Mouse (Mus musculus) heart, embryonic 11.5 days (tissue): ENCODE results near the gene Timm50. TPM values are rescaled to one million over a fixed set of nuclear protein-coding genes. Genes with fewer than 3 reads are reported as not detected.

Experiments used
- ATAC-seq: fragments of 200-750 bp; cut with Nextera tagmentation; replicated peaks from 2 replicates; pipeline ENCODE4 v1.8.0; 2017; ENCODE audit warnings: moderate library complexity; ENCODE audit not compliant: insufficient number of reproducible peaks, low FRiP score, low TSS enrichment
- H3K27ac ChIP-seq: fragments of 300-500 bp; sonication (generic); 2 replicates; pipeline ENCODE4 v1.5.1; 2014; ENCODE audit warnings: mild to moderate bottlenecking, low read depth, low read length
- H3K27me3 ChIP-seq: fragments of 300-500 bp; sonication (generic); 2 replicates; pipeline ENCODE4 v1.6.1; 2014; ENCODE audit warnings: mild to moderate bottlenecking, low read length, mixed read lengths; ENCODE audit not compliant: control insufficient read depth, insufficient read depth
- H3K36me3 ChIP-seq: fragments of 300-500 bp; sonication (generic); 2 replicates; pipeline ENCODE4 v1.6.1; 2014; ENCODE audit warnings: mild to moderate bottlenecking, low read length, moderate library complexity, mixed read lengths; ENCODE audit not compliant: control insufficient read depth, insufficient read depth
- H3K4me1 ChIP-seq: fragments of 300-500 bp; sonication (generic); 2 replicates; pipeline ENCODE4 v1.6.1; 2014; ENCODE audit warnings: low read length; ENCODE audit not compliant: control insufficient read depth, insufficient read depth
- H3K4me2 ChIP-seq: fragments of 300-500 bp; sonication (generic); 2 replicates; pipeline ENCODE4 v1.6.1; 2014; ENCODE audit warnings: mild to moderate bottlenecking, moderate library complexity
- H3K4me3 ChIP-seq: fragments of 300-500 bp; sonication (generic); 2 replicates; pipeline ENCODE4 v1.5.1; 2014; ENCODE audit warnings: low read depth, low read length
- H3K9ac ChIP-seq: fragments of 300-500 bp; sonication (generic); 2 replicates; pipeline ENCODE4 v1.6.1; 2014; ENCODE audit warnings: mild to moderate bottlenecking, low read depth, low read length, moderate library complexity
- H3K9me3 ChIP-seq: fragments of 300-500 bp; sonication (generic); replicated peaks from 2 replicates; pipeline ENCODE4 v1.6.1; 2016; ENCODE audit warnings: low read length; ENCODE audit not compliant: control insufficient read depth
- WGBS: fragments of 180-500 bp; shearing (Covaris S2); extraction: QIAGEN DNeasy Blood & Tissue Kit; methylation state at CpG from one replicate; pipeline ENCODE4 v1.1.7; 2014; ENCODE audit not compliant: insufficient replicate concordance; 5-methylcytosine and 5-hydroxymethylcytosine counted together
- polyA plus RNA-seq: library from polyadenylated mRNA; unstranded; fragments of >200 nt; fragmentation: Nextera tagmentation; extraction: Ambion mirVana; gene quantifications from 2 replicates; pipeline ENCODE4 v1.2.1, GENCODE M21; 2014

Gene Timm50
- polyA plus RNA-seq, 1 experiment from 2014 or later = 141 TPM

DNA sequence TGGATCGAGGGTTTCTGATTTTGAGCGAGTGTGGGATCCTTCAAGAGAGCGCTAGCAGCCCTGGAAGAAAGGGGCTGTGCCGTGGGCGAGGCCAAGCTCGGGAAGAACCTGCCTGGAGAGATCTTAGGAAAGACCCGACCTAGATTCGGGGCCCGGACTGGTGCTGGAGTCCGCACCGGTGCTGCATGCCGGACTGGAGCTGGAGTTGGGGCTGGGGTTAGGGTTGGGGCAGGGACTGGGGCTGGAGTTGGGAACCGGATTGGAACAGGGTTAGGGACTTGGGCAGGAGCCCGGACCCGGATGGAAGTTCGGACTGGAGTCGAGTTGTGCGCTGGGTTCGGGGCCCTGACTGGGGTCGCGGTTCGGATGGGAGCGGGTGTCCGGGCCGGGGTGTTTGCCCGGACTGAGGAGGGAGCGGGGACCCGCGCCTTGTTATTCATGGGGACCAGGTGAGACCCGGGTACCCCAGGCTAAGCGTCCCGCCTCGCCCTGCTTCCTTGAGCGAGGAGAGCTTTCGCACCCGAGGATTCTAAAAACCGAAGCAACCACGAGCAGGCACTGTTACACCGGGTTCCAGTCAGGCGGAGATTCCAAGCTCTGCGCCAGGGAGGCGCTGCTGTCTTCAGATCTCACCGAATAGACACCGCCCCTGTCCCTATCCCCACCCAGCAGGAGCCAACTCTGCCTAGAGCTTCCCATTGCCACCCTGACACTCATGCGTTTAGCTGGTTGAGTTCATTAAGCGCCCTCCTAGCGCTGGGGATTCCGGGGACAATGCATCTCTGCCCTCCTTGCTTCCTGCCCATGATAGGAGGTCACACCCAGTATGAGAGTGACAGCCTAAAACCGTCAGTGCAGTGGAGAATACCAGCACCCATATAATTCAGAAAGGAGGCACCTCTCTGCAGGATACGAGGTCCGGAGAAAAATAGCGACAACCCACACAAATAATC is 21.0 kb downstream of the Timm50 start, which contains the start of gene Selenov:
Selenov (minus strand) TSS at position 549 of the 953 bp plus-strand sequence.
- Histone ChIP-seq H3K4me1 (peaks cover 7% of the 10 kb centered on the region), H3K9me3 (no peaks in the 10 kb centered on the region), H3K9ac (peak within 1 kb of the TSS; percentile 39; the same call in 1 of the 2 replicates), H3K27me3 (peaks cover 67% of the 10 kb centered on the region), H3K4me3 (peak within 1 kb of the TSS; percentile 39), H3K27ac (no peak within 1 kb of the TSS), H3K36me3 (no peaks in the 10 kb centered on the region), H3K4me2 (peak within 1 kb of the TSS; percentile 66)
- 0 out of 2 replicates have a peak, but pooled peaks have one; percentile 41 for ATAC-seq
- under 1% methylated on average over 51 of the region's 52 CpGs for WGBS

DNA sequence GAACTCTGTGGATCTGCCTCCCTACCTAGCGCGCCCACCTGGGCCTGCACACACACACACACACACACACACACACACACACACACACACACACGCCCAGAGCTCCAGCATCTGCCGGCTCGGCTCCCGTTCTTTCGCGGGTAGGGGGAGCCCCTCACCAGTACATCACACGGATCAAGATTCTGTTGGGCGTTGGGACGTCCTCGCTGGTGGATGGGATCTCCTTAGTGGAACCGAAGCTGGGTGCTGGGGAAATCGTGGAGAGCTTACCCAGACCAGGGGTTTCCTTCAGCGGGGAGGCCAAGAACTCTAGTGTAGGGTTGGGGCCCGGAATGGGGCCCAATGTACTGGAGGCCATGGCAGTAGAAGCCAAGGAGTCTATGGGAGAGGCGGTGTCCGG is 21.7 kb downstream of the Timm50 start:
- Histone ChIP-seq H3K27ac (no peak overlapping the region), H3K36me3 (no peaks in the 10 kb centered on the region), H3K9ac (0 out of 2 replicates have a peak overlapping the region, but pooled peaks have one; percentile 39), H3K9me3 (no peaks in the 10 kb centered on the region), H3K4me3 (peak overlapping the region; percentile 39), H3K4me1 (peaks cover 7% of the 10 kb centered on the region), H3K4me2 (peak overlapping the region; percentile 66), H3K27me3 (peaks cover 63% of the 10 kb centered on the region)
- 2% methylated on average over 18 of the region's 18 CpGs for WGBS
- ATAC-seq = no peak

GRCm38 (mm10) chr7:28280630-28281029 is 31.2 kb downstream of the Timm50 start:
- no peak overlapping the region for H3K4me3 ChIP-seq
- 71% methylated on average over 7 of the region's 7 CpGs for WGBS
- H3K4me1 ChIP-seq = no peaks in the 10 kb centered on the region
- H3K27ac ChIP-seq = no peak overlapping the region
- H3K9ac ChIP-seq = no peak overlapping the region
- no peak for ATAC-seq
- H3K27me3 ChIP-seq = no peaks in the 10 kb centered on the region
- no peak overlapping the region for H3K4me2 ChIP-seq
- no peaks in the 10 kb centered on the region for H3K36me3 ChIP-seq
- H3K9me3 ChIP-seq = no peaks in the 10 kb centered on the region

DNA sequence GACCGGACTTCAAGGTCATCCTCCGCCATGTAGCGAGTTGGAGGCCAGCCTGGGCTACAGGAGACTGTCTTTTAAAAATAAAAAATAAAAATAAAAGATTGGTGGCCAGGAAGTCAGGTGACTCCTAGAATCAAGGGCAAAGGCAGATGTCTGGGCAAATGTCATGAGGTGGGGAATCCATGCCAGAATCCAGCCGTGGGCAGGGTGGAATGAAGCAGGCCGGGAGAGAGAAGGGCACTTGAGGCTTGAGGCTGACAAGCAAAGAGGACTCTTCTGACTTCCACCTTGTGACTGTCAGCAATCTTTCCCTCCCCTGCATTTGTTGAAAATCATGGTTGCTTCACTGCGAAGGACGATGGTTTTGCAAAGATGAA is 33.6 kb downstream of the Timm50 start:
- Histone ChIP-seq H3K4me1 (no peaks in the 10 kb centered on the region), H3K9me3 (no peaks in the 10 kb centered on the region), H3K27ac (no peak overlapping the region), H3K4me2 (peak overlapping the region; percentile 93), H3K9ac (peak overlapping the region; percentile 90), H3K4me3 (peak overlapping the region; percentile 69), H3K27me3 (no peaks in the 10 kb centered on the region), H3K36me3 (no peaks in the 10 kb centered on the region)
- 85% methylated on average over 7 of the region's 7 CpGs for WGBS
- no peak for ATAC-seq

DNA sequence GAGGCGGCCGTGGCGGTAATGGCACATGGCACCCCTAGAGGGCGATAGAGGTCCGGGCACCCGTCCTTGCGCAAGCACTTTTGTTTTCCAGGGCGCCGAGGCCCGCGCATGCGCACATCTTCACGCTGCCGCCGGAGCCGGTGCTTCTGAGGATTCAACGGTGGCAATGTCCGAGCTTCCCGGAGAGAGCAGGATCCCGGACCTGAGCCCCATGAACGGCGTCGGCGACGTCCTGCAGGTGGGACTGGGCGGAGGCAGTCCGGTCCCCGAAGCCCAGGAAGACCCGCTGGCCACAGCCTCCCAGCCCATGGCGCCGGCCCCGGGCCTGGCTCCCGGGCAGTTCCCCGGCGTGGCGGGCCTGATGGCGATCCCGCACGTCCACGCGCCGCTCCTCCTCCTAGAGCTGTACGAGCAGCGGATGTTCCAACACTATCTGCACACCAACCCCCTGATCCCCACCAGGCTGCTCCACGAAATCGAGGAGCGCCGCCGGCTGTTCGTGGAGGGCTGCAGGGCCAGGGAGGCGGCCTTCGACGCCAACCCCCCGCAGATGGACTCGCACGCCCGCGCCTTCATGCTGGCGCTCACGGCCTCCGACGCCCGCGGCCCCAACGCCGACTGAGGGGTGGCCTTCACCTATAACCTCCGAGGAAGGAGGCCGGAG is 34.1 kb downstream of the Timm50 start, which contains the start of gene Eid2b:
Eid2b (plus strand) TSS at position 125 of the 664 bp plus-strand sequence.
- peak within 1 kb of the TSS; percentile 90 for H3K9ac ChIP-seq
- H3K4me2 ChIP-seq = peak within 1 kb of the TSS; percentile 93
- peak within 1 kb of the TSS; percentile 47; the same call in 1 of the 2 replicates for H3K27ac ChIP-seq
- no peaks in the 10 kb centered on the region for H3K27me3 ChIP-seq
- peak within 1 kb of the TSS; percentile 69 for H3K4me3 ChIP-seq
- 4% methylated on average over 68 of the region's 68 CpGs for WGBS
- no peaks in the 10 kb centered on the region for H3K9me3 ChIP-seq
- H3K36me3 ChIP-seq = no peaks in the 10 kb centered on the region
- ATAC-seq = peak; percentile 56
- H3K4me1 ChIP-seq = no peaks in the 10 kb centered on the region

DNA sequence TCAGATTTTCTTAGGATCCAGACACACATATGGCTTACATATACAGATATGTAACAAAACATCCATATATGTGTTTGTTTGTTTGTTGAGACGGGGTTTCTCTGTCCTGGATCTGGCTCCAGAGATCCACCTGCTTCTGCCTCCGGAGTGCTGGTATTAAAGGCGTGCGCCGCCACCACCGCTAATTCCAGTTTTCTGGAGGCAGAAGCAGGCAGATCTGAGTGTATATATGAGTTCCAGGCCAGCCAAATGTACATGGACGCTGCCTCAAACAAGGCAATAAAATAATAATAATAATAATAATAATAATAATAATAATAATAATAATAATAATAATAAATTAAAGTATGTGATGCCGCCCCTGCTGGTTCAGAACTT is 34.6 kb downstream of the Timm50 start:
- no peaks in the 10 kb centered on the region for H3K9me3 ChIP-seq
- H3K36me3 ChIP-seq = no peaks in the 10 kb centered on the region
- no peaks in the 10 kb centered on the region for H3K27me3 ChIP-seq
- ATAC-seq = peak; percentile 5; the same call in 1 of the 2 replicates
- H3K27ac ChIP-seq = no peak overlapping the region
- H3K9ac ChIP-seq = no peak overlapping the region
- WGBS = 60% methylated on average over 8 of the region's 8 CpGs
- H3K4me1 ChIP-seq = no peaks in the 10 kb centered on the region
- no peak overlapping the region for H3K4me2 ChIP-seq
- peak overlapping the region; percentile 69; the same call in 1 of the 2 replicates for H3K4me3 ChIP-seq

DNA sequence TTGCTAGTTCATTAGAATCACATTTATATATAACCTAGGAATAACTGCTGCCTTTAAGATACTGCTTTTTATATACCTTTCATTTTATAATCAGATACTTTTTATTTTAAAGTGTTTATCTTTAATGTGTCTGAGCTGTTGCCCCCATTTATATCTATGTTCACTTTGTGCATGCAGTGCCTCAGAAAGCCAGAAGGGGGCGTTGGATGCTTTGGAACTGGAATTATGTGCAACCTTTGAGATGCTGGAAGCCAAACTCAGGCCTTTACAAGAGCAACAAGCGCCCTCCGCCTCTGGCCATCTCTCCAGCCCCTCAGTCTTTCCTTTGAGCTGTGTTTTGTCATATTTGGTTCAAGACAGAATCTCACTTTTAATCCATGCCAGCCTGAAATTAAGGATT is 40.1 kb downstream of the Timm50 start:
- Histone ChIP-seq H3K4me1 (peaks cover 5% of the 10 kb centered on the region; the same call in 1 of the 2 replicates), H3K27me3 (no peaks in the 10 kb centered on the region), H3K4me2 (no peak overlapping the region), H3K9me3 (no peaks in the 10 kb centered on the region), H3K36me3 (no peaks in the 10 kb centered on the region), H3K9ac (no peak overlapping the region), H3K4me3 (no peak overlapping the region), H3K27ac (no peak overlapping the region)
- no peak for ATAC-seq
- 66% methylated on average over 3 of the region's 3 CpGs for WGBS

DNA sequence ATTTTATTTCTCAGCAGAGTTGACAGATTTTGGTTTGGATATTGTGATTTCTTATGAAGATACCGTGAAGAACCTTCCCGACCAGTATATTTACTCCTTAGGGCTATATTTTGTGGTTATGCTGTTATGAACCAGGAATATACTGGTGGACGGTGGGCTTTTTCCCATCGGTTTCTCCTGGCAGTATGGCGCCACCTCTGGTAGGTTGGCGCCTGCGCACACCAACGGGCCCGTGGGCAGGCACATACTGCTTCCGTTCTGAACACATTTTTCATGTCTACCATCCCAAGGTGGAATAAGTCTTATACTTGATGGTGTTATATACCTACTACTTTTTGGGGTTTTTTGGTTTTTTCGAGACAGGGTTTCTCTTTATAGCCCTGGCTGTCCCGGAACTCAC is 42.5 kb downstream of the Timm50 start:
- Histone ChIP-seq H3K9ac (no peak overlapping the region), H3K9me3 (no peaks in the 10 kb centered on the region), H3K27me3 (no peaks in the 10 kb centered on the region), H3K4me2 (no peak overlapping the region), H3K36me3 (no peaks in the 10 kb centered on the region), H3K27ac (no peak overlapping the region), H3K4me3 (no peak overlapping the region), H3K4me1 (peaks cover 5% of the 10 kb centered on the region; the same call in 1 of the 2 replicates)
- ATAC-seq = no peak
- 84% methylated on average over 12 of the region's 12 CpGs for WGBS
